Mouse (Mus musculus) ES-E14 (cell line): ENCODE results near the gene Fbxl5.

Experiments
- HCFC1 ChIP-seq: IDR thresholded peaks from 2 replicates; pipeline ENCODE4 v1.6.1; 2012; ENCODE audit warnings: low read length, inconsistent platforms, borderline replicate concordance; ENCODE audit not compliant: insufficient read depth
- ZC3H11A ChIP-seq: IDR thresholded peaks from 2 replicates; pipeline ENCODE4 v1.6.1; 2012; ENCODE audit warnings: low read depth, mild to moderate bottlenecking, inconsistent platforms, low read length, borderline replicate concordance
- ZNF384 ChIP-seq: IDR thresholded peaks from 2 replicates; pipeline ENCODE4 v1.6.1; 2012; ENCODE audit warnings: low read depth, low read length, inconsistent platforms

DNA sequence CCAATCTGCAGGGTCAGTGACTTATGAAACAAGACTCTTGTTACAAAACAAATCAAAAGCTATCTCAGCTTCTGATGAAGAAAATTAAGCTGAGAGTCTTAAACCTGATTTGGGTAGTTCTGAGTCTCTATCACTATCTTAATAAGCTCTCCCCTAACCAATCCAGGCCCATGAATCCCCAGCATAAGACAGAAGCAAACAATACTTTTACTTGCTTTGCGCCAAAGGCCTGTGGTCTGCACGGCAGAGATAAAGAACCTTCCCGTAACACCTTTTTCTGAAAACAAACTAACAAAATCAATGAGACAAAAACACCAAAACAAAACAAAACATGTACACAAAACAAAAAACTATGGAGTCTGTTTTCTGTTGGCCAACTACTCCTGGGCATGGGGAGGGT is 42.9 kb downstream of the Fbxl5 start:
- TF ChIP-seq ZC3H11A (no peak), HCFC1 (no peak), ZNF384 (no peak)
